Mouse (Mus musculus) macrophage (primary cell): Measurements from ENCODE around the gene Dnah3. TPM values are rescaled to one million over a fixed set of nuclear protein-coding genes. Genes with fewer than 3 reads are reported as not detected.

ENCODE experiments used
- H3K27ac ChIP-seq: fragments of 350-480 bp; formaldehyde crosslinking; 2 replicates; pipeline ENCODE4 v1.9.0; 2021
- H3K36me3 ChIP-seq: fragments of 350-480 bp; formaldehyde crosslinking; 2 replicates; pipeline ENCODE4 v1.9.0; 2021; ENCODE audit errors: inconsistent target
- H3K4me3 ChIP-seq: fragments of 350-480 bp; formaldehyde crosslinking; 2 replicates; pipeline ENCODE4 v1.9.0; 2021; ENCODE audit errors: inconsistent target
- H3K79me2 ChIP-seq: fragments of 350-480 bp; formaldehyde crosslinking; 2 replicates; pipeline ENCODE4 v1.9.0; 2021; ENCODE audit errors: inconsistent target
- WGBS: methylation state at CpG from one replicate; pipeline ENCODE4 v1.1.7; 2026; ENCODE audit warnings: inconsistent platforms; ENCODE audit not compliant: missing documents; 5-methylcytosine and 5-hydroxymethylcytosine counted together
- polyA plus RNA-seq: library from polyadenylated mRNA; stranded (reverse); fragments of 250-400 nt; gene quantifications from 3 replicates; pipeline ENCODE4 v1.2.4, GENCODE M21; 2018; ENCODE audit warnings: inconsistent platforms

Gene Dnah3
- polyA plus RNA-seq, 1 experiment from 2014 or later, result not detected

DNA sequence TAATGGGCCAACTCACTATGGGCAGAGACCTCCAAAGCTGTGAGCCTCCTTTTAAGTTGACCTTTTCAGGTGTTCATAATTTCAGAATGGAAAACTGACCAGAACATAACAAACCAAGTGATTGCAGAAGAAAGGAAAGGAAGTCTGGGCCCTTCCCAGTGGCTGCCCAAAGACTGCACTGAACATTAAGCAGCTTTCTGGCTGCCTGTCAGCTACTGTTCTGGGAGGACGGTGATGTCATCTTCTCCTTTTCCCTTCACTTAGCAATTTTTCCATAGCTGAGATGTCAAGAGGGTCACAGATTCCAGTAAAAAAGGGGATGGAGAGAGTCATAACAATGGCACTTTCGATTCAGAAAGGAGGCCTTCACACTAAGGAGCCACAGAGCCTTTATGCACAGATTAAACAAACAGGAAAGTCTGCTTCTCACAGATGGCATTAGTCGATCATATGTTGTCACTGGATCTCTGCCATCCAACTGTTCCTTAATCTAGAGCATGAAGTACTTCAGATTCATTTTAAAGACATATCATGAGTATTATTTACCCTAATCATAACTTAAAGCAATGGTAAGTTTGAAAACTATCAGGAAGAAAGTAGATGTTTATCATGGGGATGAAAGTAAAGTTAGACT lies 109.7 kb downstream of the Dnah3 start:
- Histone ChIP-seq H3K79me2 (no peaks in the 10 kb centered on the region), H3K36me3 (no peaks in the 10 kb centered on the region), H3K27ac (no peak overlapping the region), H3K4me3 (no peak overlapping the region)
- 77% methylated on average over 3 of the region's 3 CpGs for WGBS

DNA sequence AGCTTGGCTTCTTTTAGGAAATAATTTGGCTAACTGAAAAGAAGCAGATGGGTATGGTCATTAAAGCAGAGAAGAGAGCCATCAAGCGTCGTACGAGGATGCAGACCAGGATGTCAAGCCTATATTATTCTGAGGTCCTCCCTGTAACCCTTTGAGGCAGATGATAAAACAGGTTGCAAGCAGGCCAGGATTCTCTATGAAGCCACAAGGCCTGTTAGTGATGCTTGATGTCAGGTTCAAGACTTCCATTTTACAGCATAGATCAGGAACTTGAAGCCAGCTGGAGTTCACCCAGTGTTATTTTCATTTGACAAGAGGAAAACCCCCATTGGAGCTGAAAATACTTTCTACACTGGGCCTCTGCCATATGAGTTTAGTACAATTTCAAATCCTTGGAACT lies 114.9 kb downstream of the Dnah3 start:
- H3K79me2 ChIP-seq, result no peaks in the 10 kb centered on the region
- H3K27ac ChIP-seq, result no peak overlapping the region
- WGBS, result 94% methylated on average over 3 of the region's 3 CpGs
- H3K4me3 ChIP-seq, result no peak overlapping the region
- H3K36me3 ChIP-seq, result no peaks in the 10 kb centered on the region

DNA sequence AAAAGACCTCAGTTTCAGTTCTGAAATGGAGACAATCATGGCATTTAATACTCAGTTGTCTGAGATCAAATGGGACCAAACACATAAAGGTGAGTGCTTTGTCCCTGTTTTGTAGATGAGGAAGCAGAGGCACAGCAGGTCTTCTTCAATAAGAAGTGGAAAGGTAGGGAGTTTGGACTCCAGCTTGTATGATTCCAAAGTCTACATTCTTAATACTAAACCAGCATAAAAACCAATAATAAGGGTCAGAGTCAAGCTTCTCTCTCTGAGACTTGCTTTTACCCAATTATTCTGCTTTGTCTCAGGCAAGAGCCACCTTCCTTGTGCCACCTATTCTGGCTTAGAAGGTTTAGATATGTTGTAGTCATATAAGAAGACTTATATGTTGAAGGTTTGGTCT lies 116.5 kb downstream of the Dnah3 start:
- H3K36me3 ChIP-seq, result no peaks in the 10 kb centered on the region
- no peaks in the 10 kb centered on the region for H3K79me2 ChIP-seq
- no peak overlapping the region for H3K4me3 ChIP-seq
- no peak overlapping the region for H3K27ac ChIP-seq

DNA sequence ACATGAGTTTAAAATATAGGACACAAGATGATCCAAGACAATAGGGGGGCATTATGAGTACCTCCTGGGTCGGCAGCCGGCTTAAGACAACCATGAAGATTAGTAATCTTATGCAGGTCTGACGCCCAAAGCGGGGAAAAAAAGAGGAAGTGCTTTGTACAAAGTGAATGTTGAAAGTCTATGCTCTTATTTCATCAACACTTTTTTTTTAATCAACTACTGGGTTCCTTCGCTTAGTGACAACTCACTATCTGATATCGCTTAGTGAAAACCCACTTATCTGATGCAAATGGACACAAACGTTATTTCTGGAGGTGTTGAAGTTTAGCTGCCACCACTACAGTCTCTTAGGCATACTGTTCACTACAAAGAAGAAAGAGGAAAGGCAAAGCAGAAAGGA lies 117.5 kb downstream of the Dnah3 start:
- Histone ChIP-seq H3K27ac (no peak overlapping the region), H3K36me3 (no peaks in the 10 kb centered on the region), H3K79me2 (no peaks in the 10 kb centered on the region), H3K4me3 (no peak overlapping the region)
- 60% methylated on average over 7 of the region's 7 CpGs for WGBS

DNA sequence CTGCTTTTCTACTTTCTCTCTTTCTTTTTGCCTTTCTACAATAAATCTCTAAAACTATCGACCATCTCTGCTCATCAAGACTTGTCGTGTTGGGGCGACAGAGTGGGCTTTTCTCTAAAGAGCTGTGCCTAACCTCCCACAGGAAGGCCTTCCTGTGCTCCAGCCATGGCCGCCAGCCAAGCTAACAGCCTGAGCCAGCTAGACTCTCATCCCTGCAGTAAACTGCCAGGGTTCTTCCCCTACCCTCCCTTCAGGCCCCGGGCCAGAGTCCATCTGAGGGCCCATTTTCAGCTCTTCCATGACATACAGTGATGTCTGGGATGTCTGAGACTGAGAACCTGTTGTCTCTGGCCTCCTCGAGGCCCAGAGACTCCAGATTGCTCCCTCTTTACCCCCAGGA lies 118.8 kb downstream of the Dnah3 start:
- Histone ChIP-seq H3K36me3 (no peaks in the 10 kb centered on the region), H3K27ac (no peak overlapping the region), H3K4me3 (no peak overlapping the region), H3K79me2 (no peaks in the 10 kb centered on the region)
- WGBS, result 92% methylated on average over 6 of the region's 6 CpGs

DNA sequence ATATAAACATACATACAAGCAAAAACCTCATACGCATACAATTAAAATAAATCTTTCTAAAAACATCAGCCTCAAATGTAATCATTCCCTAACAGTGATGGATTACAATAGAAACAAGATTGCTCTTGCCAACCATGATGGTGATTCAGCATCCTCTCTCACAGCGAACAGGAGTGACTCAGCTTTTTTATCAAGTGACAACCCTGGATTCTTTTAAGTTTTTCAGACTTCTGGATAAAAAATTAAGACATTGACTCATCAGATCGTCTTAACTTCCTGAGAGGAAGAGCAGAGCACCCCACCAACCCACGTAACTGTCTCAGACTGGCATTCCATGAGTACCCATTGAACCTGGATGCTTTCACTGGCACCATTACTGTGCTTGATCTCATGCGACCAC lies 120.9 kb downstream of the Dnah3 start:
- WGBS, result 60% methylated on average over 5 of the region's 5 CpGs
- no peak overlapping the region for H3K27ac ChIP-seq
- no peaks in the 10 kb centered on the region for H3K36me3 ChIP-seq
- no peaks in the 10 kb centered on the region for H3K79me2 ChIP-seq
- no peak overlapping the region for H3K4me3 ChIP-seq

DNA sequence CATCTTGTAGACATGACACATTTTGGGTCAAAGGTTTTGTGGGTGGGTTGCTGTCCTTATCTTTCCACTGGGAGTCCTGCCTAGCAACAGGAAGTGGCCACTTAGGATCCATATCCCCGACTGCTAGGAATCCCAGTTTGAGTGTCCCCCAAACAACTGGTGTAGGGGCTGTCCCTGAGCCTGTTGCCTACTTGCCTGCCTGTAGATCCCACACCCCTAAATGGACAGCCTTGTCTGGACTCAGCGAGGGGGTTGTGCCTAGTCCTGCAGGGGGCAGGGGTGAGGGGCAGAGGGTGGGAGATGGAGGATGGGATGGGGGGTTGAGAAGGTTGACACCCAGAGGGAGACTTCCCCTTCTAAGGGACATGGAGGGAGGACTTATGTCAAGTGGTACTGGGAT lies 125.8 kb downstream of the Dnah3 start:
- no peak overlapping the region for H3K27ac ChIP-seq
- H3K36me3 ChIP-seq, result no peaks in the 10 kb centered on the region
- 67% methylated on average over 2 of the region's 2 CpGs for WGBS
- no peak overlapping the region for H3K4me3 ChIP-seq
- H3K79me2 ChIP-seq, result no peaks in the 10 kb centered on the region

DNA sequence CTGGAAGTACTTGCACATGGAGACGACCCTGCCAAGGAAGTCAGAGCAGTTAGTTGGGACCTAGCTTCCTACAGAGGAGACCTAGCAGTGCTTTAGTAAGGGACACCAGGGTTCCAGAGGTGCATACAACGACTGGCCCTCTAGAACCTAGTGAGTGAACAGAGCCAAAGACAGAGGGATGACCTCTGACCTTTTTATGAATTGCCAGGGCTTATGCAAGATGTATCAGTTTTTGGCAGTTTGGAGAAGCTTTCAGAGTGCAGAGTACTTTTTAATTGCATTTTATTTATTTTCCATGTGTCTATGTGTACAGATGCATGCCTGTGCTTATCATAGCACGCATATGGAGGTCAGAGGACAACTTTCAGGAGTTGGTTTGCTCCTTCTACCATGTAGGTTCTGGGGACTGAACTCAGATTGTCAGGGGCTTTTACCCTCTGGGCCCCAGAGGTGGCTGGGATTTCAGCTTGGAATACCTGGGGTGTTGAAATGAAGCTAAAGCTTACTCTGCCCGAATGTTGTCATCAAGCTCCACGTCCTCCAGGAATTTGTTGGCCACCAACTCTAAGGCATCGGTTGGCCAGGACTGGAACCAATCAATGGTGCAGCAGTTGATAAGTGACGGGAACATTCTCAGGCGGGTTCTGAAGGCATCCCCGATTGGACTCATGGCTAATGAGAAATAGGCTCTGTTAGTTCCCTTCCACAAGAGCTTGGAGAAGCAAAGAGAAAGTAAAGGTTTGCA lies 129.3 kb downstream of the Dnah3 start:
- Histone ChIP-seq H3K79me2 (no peaks in the 10 kb centered on the region), H3K4me3 (no peak overlapping the region), H3K27ac (no peak overlapping the region), H3K36me3 (no peaks in the 10 kb centered on the region)
- 93% methylated on average over 9 of the region's 9 CpGs for whole genome bisulfite sequencing

DNA sequence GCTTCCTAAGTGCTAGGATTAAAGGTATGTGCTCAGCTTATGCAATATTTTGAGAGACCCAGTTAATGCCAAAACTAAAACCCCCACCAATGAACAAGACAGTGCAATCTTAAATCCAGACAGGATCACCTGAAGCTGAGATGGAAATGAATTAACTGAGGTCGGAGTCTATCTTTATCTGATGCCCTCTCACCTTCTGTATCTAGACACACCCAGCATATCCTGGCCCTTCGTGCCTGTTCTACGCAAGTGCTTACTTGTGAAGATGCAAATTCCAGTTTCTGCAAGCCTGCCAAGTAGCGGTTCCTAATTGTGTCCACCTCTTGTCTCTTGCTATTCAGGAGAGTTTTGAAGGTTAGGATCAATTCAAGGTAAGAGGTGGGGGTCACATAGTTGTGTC lies 129.9 kb downstream of the Dnah3 start:
- Histone ChIP-seq H3K4me3 (no peak overlapping the region), H3K36me3 (no peaks in the 10 kb centered on the region), H3K27ac (no peak overlapping the region), H3K79me2 (no peaks in the 10 kb centered on the region)
- 93% methylated on average over 4 of the region's 4 CpGs for WGBS

DNA sequence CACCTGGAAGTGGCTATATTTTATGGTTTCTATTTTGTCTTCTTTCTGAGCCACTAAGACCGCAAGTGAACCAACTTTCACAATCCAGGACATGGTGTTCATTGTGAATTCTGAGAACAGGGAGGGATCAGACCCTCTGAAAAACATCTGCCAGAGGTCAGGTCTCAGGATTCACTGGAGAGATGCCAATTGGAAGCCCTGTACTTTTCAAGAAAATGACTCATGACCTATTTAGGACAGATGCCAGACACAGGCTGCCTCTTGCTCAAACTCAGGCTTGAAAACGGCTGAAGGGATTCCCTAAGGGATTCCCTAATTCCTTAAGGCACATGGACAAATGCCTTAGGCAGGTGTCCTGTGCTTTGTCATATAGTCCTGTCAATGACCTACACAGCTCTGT lies 134.0 kb downstream of the Dnah3 start:
- H3K36me3 ChIP-seq, result no peaks in the 10 kb centered on the region
- 59% methylated on average over 2 of the region's 2 CpGs for WGBS
- H3K27ac ChIP-seq, result no peak overlapping the region
- H3K4me3 ChIP-seq, result no peak overlapping the region
- no peaks in the 10 kb centered on the region for H3K79me2 ChIP-seq

DNA sequence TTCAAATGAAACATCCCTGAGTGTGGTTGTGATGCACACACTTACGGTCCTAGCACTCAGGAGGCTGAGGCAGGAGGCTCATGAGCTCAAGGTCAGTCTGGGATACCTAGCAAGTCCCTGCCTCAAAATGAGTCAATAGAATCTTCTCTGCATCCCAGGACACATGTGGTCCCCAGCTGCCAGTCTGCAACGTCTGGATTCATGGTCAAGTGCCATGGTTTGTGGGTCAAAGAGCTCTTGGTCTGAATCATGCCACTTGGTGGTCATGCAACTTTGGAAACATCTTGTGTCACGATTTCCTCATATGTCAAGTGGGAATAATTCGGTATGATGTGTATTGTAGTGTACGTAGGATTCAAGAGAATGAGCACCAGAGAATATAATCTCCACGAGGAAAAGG lies 134.5 kb downstream of the Dnah3 start:
- Histone ChIP-seq H3K79me2 (no peaks in the 10 kb centered on the region), H3K27ac (no peak overlapping the region), H3K36me3 (no peaks in the 10 kb centered on the region), H3K4me3 (no peak overlapping the region)
- 90% methylated on average over 6 of the region's 6 CpGs for WGBS

DNA sequence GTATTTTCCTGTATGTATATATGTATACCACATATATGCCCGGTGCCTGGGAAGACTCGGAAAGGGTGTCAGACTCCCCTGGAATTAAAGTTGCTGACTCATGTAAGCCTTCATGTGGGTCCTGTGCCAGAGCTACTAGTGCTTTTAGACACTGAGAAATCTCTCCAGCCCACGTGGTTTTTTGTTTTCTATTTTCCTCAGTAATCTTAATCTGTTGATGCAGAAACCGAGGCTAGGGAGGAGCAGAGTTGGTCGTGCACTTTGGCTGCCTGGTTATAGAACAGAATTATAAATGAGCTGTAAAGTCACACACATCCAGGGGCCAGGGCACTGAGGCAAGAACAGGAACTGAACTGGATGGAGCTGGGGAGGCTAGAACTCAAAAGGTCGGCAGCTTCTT lies 135.1 kb downstream of the Dnah3 start:
- Histone ChIP-seq H3K4me3 (no peak overlapping the region), H3K79me2 (no peaks in the 10 kb centered on the region), H3K27ac (no peak overlapping the region), H3K36me3 (no peaks in the 10 kb centered on the region)
- WGBS, result 62% methylated on average over 6 of the region's 6 CpGs

DNA sequence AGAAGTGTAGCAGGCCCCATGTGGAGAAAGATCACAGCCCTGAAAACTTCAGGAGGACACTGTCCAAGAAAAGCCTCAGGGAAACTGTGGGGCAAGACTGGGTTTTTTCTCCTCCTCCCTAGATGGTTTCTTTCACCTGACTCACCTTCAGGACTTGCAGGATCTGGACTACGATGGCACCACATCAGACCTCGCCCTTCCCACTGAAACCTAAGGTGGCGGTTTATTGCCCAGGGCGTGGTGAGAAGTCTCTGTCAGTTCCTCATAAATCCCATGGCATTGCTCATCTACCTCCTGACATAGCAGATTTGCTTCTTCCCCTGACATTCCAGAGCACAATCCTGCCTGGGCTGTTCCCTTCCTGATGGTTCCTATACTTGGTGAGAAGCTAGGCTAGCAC lies 135.6 kb downstream of the Dnah3 start:
- no peak overlapping the region for H3K4me3 ChIP-seq
- no peak overlapping the region for H3K27ac ChIP-seq
- 83% methylated on average over 4 of the region's 4 CpGs for WGBS
- H3K79me2 ChIP-seq, result no peaks in the 10 kb centered on the region
- H3K36me3 ChIP-seq, result no peaks in the 10 kb centered on the region

DNA sequence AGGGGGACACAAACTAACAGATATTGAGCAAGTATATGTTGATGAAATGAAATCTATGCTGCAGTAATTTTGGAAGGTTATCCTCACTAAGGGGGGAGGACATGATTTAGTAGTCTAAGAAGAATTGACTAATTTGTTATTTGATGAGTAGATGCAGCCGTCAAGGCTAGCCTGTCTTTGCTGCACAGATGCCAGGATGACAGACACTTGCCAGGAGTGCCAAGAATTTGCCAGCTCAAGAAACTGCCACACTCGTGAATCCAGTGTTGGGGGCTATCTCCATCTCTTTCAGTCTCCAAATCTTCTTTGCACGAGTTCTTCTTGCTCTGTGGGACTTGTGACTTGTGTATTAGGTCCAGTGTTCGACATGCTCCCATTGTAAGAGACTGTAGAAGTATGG lies 136.0 kb downstream of the Dnah3 start:
- no peaks in the 10 kb centered on the region for H3K36me3 ChIP-seq
- no peaks in the 10 kb centered on the region for H3K79me2 ChIP-seq
- 75% methylated on average over 4 of the region's 4 CpGs for WGBS
- no peak overlapping the region for H3K4me3 ChIP-seq
- H3K27ac ChIP-seq, result no peak overlapping the region

DNA sequence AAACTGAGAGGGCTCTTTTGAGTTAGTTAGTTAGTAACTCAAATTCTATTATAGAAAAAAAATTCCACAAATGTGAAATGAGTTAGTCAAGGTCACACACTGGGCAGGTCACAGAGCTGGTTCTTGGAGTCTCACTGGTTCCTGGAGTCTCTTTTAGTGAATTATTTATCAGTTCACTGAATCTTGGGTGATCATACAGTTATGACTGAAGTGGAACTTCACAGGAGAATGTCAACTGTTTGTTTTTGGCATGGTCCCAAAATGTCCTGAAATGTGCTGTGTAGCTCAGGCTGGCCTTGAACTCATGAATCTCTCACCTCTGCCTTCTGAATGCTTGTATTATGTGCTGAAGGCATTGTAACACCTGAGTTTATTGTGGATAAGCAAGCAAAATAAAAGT lies 137.7 kb downstream of the Dnah3 start:
- no peak overlapping the region for H3K4me3 ChIP-seq
- no peak overlapping the region for H3K27ac ChIP-seq
- no peaks in the 10 kb centered on the region for H3K36me3 ChIP-seq
- H3K79me2 ChIP-seq, result no peaks in the 10 kb centered on the region

DNA sequence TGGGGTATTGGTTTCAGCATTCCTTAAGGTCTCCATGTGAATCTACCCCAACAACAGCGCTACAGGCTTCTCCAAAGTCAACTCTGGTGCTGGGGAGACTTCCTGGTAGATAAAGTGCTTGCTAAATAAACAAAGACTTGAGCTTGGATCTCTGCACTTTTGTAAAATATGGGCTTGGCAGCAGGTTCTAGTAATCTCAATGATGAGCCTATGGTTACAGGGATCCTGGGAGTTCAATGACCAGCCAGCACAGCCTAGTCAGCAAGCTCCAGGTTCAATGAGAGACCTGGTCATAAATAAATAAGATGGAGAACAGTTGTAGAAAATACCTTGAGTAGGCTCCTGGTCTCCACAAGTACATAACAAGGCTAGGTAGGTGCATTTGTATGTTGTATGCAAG lies 141.0 kb downstream of the Dnah3 start:
- Histone ChIP-seq H3K27ac (no peak overlapping the region), H3K79me2 (no peaks in the 10 kb centered on the region), H3K36me3 (no peaks in the 10 kb centered on the region), H3K4me3 (no peak overlapping the region)
- 100% methylated on average over 1 of the region's 1 CpGs for WGBS
